Mouse (Mus musculus) layer of hippocampus, adult 2 months (tissue): Measurements from ENCODE around the gene Ptpre. TPM values are rescaled to one million over a fixed set of nuclear protein-coding genes. Genes with fewer than 3 reads are reported as not detected.

ENCODE experiments used
- DNase-seq, 2 experiments: peaks; one replicate each; pipeline ENCODE4 v3.0.0; 2022; ENCODE audit warnings: low spot score in 2 of 2
- H3K27ac ChIP-seq: fragments of 200-600 bp; 2 replicates; pipeline ENCODE4 v1.8.1; 2022
- H3K4me3 ChIP-seq: fragments of 200-600 bp; 2 replicates; pipeline ENCODE4 v1.8.1; 2022; ENCODE audit warnings: mild to moderate bottlenecking
- CTCF ChIP-seq: fragments of 200-600 bp; conservative IDR thresholded peaks from 2 replicates; pipeline ENCODE4 v1.8.1; 2022; ENCODE audit warnings: antibody characterized with exemption, mild to moderate bottlenecking, moderate library complexity
- total RNA-seq, 2 experiments: library from RNA; stranded (reverse); gene quantifications; 2 replicates each; pipeline ENCODE4 v1.2.3; 2021

Gene Ptpre
- total RNA-seq, 2 experiments from 2014 or later = 50.7 to 51.4 TPM

DNA sequence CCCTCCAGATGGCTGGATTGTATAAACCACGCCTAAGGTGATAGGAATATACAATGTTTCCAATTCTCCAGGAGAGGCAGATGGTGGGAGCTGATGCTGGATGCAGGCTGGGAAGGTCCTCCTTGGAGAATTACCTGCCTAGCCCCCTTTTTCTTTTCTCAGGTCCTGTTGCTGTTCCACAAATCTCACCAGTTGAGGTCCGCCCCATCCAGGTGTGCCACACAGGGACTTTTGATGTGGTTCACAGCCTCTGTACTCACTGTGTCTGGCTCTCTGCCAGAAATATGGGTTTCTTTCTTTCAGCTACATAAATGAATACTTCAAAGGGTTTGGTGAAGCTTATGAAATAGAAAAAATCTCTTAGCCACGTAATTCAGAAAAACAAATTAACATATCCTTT is 5.0 kb downstream of the Ptpre start:
- no peak for DNase-seq
- H3K27ac ChIP-seq = no peak overlapping the region
- H3K4me3 ChIP-seq = no peak overlapping the region
- no peak for TF ChIP-seq CTCF

DNA sequence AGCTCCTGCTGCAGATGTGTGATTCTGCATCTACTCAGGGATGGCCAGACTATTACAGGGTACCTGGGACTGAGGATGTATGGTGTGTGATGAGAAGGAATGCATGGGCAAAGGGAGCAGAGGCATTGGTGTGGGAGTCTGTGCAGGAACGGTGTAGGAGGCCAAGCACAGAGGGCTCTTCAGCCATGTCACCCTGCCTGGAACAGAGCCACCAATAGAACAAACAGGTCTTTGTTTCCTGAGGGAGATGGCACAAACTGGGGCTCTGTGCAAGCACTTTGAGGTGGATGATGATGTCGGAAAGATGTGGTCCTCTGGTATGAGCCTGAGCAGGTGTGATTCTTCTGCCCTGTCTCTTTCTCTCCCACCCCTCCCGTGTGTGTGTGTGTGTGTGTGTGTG is 5.8 kb downstream of the Ptpre start:
- H3K27ac ChIP-seq = no peak overlapping the region
- DNase-seq = no peak
- no peak for TF ChIP-seq CTCF
- no peak overlapping the region for H3K4me3 ChIP-seq

DNA sequence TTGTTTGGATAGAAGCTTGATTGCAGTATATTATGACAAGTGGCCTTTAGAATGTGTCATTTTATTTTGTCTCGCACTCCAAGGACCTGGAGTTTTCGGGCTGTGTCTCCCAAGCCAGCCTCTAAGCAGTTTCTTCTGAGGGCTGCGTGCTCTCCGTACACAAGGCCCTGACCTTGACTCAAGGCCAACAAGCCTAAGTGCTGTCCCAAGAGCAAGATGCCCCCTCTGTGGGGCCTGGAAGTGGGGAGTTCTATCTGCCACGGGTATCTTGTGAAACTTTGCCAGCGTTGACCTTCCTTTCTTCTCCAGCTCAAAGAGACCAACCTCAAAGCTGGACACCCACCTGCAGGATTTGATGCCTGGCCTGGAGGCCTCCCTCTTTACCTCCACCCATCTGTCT is 7.0 kb downstream of the Ptpre start:
- no peak for DNase-seq
- no peak for TF ChIP-seq CTCF
- peak overlapping the region; percentile 62; the same call in 1 of the 2 replicates for H3K27ac ChIP-seq
- H3K4me3 ChIP-seq = no peak overlapping the region

DNA sequence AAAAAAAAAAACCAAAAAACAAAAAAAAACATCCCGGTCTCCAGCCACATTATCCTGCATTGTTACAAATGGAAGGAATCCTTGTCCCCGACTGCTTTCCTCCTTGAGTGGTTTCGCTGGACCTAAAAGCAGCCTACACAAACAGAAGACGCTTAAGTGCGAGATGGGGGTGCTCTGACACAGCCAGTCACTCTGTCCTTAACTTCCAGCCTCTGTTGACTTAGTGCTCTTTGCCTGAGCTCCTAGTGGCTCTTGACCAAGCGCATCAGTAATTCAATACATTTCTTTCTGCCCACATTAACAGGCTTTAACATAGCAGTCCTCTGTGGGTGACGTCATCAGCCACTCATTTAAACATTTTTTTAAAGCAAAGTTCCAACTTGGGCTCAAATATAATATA is 8.7 kb downstream of the Ptpre start:
- no peak for DNase-seq
- Histone ChIP-seq H3K27ac (peak overlapping the region; percentile 62; the same call in 1 of the 2 replicates), H3K4me3 (no peak overlapping the region)
- no peak for TF ChIP-seq CTCF

DNA sequence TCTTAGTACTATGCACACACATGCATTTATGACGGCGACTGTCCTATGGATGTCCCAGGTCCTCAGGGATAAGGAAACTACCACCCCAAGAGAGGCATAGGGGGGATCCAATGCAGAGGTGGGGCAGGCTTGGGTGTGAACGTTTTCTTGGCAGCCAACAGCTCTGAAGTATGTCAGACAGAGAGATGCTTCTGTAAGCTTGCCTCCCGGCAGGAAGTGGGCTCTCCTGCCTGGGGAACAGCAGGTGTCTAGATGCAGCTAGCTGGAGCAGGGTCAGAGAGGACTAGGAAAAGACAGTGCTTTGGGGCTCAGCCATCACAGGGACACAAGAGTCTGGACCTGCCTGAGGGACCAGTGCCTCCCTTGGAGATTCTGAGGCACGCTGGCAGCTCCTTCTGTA is 9.2 kb downstream of the Ptpre start:
- no peak for TF ChIP-seq CTCF
- Histone ChIP-seq H3K27ac (no peak overlapping the region; the same call in 1 of the 2 replicates), H3K4me3 (no peak overlapping the region)
- no peak for DNase-seq

DNA sequence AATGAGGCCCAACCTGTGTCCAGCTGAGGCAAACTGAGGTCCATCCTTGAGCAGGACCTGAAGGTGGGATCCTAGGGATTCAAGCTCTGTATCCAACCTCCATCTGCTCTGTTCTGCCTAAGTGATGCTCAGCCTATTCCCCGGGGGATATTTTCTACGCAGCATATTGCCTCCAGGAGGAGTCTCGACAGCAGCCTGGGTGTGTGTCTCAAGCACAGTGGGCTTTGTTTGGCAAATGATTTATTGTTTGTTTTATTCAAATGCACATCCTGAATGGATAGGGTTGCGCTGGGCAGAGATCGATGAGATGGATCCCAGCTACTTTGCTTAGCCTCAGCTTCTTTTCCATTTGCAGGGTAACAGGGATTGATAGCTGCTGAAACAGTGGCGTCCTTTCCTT is 11.2 kb downstream of the Ptpre start:
- DNase-seq = no peak

DNA sequence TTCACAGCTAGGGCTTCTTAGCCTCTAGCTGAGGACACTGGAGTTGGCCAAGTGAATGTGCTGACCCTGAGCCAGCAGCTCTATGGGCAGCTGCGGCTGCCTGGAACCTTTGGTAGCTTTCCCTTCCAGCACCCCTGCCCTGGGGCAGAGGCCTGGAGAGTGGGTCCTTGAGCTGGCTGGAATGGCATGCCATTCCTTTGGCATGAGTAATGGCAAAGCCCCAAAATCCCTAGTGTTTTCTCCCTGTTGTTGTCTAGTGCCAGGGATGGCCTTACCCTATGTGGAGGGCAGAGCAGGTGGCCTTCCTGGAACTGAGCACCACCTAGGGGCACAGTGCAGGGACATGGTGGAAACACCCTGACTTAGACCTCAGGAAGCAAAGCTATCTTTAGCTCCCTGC is 14.3 kb downstream of the Ptpre start:
- TF ChIP-seq CTCF = no peak
- Histone ChIP-seq H3K27ac (no peak overlapping the region), H3K4me3 (no peak overlapping the region)
- DNase-seq = no peak

More for the DNA sequence above, 11.2 kb downstream of the Ptpre start:
- Histone ChIP-seq H3K4me3 (no peak overlapping the region), H3K27ac (no peak overlapping the region)
- no peak; the same call in 1 of the 2 replicates for TF ChIP-seq CTCF

DNA sequence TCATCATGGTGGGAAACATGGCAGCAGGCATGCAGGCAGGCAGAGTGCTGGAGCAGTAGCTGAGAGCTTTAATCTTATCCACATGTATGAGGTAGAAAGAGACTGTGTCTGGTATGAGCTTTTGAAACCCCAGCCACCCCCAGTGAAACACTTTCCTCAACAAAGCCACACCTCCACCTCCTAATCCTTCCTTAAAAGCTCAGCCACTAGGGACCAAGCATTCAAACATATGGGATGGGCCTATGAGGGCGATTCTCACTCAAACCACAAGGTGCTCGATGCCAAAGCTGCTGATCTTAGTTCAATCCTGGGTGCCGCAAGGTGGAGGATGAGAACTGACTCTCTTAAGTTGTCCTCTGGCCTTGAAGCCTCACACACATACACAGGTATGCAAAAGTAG is 16.3 kb downstream of the Ptpre start:
- no peak for DNase-seq
- H3K4me3 ChIP-seq = no peak overlapping the region
- no peak for TF ChIP-seq CTCF
- H3K27ac ChIP-seq = no peak overlapping the region

DNA sequence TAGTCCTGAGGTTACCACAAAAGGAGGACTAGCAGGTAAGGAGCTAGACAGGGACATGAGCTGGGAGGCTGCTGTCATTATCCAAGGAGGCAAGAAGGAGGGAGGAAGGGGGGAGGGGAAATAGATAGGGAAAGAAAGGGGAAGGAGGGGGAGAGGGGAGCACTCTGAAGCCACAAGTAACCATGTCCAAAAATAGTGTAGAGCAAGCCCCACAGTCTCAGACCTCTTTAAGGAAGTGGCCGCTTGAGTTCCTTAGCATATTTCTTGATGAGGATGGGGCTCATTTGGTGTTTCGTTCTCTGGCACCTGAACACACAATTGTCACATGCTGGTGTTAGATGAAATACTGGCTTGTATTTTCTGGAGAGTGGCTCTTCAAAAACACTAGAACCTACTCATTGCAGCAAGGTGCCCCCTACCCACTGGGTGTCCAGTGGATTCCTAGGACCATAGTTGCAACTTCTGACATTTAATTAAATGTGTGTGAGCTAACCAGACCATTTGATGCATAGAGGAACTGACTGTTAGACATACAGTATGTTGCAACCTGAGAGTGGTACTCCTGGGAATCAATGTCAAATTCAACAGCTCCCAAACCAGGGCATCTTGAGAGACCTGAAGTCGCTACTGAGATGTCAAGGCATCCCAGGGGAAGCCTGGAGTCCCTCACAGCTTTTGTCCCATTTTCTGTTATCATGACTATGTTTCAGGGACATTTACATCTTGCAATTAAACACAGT is 19.6 kb downstream of the Ptpre start:
- TF ChIP-seq CTCF = no peak
- Histone ChIP-seq H3K4me3 (no peak overlapping the region), H3K27ac (no peak overlapping the region)
- DNase-seq = no peak

DNA sequence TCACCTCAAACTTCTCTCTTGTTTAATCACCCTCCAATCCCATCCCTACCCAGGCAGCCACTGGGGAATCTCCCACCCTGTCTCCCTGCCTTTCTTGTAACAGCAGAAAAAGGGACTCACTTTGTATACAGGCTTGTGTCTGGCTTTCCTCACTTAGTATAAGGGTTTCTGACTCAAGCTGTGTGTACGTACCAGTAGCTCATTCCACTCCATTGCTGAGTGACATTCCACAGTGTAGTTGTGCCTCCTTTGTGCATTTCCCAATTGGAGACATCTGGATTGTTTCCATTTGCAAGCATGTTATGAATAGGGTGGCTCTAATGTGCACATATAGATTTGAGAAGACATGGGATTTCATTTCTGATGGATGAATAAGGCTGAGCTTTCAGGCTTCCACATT is 23.0 kb downstream of the Ptpre start:
- no peak for TF ChIP-seq CTCF
- DNase-seq = no peak

DNA sequence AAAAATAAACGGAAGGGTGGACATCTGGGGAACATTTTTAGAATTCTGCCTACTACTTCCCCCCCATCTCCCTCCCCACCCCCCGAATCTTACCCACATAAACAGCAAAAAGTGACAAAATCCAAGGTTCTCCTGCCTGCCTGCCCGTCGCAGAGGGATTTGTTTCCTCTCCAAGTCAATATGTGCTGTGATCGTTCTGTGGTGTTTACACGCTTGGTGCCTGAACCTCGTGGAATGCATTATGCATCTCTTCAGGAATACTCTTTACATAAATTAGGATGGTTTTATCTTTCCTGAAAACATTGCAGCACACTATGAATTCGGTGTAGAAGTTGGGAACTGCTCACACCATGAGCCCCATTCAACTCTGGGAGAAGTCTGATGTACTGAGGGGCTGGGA is 26.7 kb downstream of the Ptpre start:
- H3K27ac ChIP-seq = peak overlapping the region; percentile 85
- no peak for DNase-seq
- H3K4me3 ChIP-seq = no peak overlapping the region
- no peak for TF ChIP-seq CTCF

More for the DNA sequence above, 23.0 kb downstream of the Ptpre start:
- Histone ChIP-seq H3K27ac (no peak overlapping the region), H3K4me3 (no peak overlapping the region)

DNA sequence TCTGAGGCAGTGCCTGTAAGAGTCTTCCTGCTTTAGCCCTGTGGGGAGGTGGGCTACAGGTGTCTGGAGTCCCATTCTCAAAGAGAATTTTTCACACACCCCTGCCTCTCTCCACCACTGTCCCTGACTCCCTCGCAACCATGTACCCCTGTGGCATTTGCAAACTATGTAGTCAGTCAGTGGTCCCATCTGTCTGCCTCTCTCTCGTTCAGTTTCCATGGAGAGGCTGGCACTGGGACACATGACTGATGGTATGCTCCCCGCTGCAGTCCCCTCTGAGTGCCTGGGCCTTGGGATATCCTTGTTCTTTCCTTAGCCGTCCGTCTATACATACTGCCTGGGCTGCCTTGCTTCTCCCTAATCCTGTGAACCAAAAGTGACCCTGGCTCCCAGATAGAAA is 28.7 kb downstream of the Ptpre start:
- DNase-seq = peak; percentile 70
- no peak overlapping the region for H3K4me3 ChIP-seq
- TF ChIP-seq CTCF = no peak
- peak overlapping the region; percentile 71 for H3K27ac ChIP-seq

DNA sequence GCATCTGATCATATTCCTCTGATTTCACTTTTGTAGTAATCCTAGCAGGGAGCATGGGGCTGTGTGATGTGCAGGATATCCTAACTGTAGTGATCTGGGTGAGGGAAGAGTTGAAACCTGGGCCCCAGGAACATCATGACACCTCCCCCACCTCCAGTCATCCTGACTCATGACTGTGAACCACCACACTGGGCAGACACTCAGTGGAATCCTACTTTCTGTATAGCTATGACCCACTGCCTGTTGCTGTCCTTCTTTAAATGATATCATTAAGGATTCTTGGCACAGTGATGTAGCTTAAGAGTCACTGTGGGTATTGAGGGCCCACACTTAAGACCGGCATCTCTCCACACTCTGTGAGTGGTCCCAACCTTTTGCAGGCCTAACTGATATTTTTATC is 30.3 kb downstream of the Ptpre start:
- Histone ChIP-seq H3K4me3 (no peak overlapping the region), H3K27ac (peak overlapping the region; percentile 25; the same call in 1 of the 2 replicates)
- TF ChIP-seq CTCF = no peak
- DNase-seq = no peak

DNA sequence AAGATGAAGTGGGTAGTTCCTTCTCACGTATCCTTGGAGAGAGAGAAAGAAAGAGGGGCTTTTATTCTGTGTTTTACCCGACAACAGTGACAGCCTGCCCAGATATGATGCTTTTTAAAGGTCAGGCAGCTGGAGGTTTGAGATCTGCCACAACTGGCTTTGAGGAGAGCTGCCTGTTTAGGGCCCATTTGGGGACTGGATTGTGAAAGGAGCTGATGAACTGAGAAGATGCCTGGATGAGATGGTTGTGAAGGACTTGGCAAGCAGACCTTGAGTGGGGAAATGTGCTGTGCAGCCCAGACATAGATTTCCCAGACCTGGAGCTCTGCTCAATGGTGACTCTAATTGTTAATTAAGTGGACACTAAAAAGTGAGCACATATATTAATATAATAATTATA is 31.3 kb downstream of the Ptpre start:
- no peak for DNase-seq
- no peak for TF ChIP-seq CTCF
- Histone ChIP-seq H3K27ac (peak overlapping the region; percentile 62; the same call in 1 of the 2 replicates), H3K4me3 (no peak overlapping the region)
